Mouse (Mus musculus): ENCODE measurements around the gene Ms4a14. TPM values are rescaled to one million over a fixed set of nuclear protein-coding genes. Genes with fewer than 3 reads are reported as not detected.
"Not testable (repeated sequence)": the region's sequence is repeated elsewhere in the genome, so short reads cannot be mapped to it uniquely, and the experiment has no call there.

Ms4a14 gene
- total RNA-seq, 2 experiments from 2014 or later, result not detected

DNA sequence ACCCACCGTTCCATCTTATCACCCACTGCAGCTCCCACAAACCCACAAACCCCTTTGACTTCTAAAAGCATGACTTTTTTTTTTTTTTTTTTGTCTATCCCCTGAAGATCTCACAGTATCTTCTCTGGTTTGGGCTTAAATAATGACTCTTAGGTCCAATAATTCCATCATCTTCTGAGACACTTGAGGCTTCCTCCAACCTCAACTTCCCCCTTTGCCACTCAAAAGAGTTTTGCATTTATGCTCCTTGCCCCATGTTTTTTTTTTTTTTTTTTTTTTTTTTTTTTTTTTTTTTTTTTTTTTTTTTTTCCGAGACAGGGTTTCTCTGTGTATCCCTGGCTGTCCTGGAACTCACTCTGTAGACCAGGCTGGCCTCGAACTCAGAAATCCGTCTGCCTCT, 51.3 kb downstream of the Ms4a14 start:
- DNase-seq, result not testable (repeated sequence)

DNA sequence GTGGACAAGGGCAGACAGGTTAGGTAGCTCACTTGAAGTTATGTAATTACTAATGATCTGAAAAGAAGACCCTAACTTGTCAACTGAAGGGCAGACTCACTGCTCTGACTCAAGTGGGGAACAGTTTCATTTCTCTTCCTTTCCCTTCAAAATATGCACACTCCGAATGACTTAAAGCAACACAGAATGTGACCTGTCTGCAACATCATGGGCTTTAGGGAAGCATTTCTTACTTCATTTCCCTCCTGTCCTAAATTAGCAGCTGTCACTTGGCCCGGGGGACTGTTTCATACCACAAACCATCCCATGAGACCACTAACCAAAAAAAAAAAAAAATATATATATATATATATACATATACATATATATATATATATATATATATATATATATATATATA, 52.7 kb downstream of the Ms4a14 start:
- no peak for DNase-seq

Other genes with a start within 250 kb of the Ms4a14 start
- 1 to 10 TPM; 1.2 to 2.3 TPM for gene Ms4a8a, start 233.4 kb downstream of the Ms4a14 start, total RNA-seq (2021)
- gene 1700017D01Rik, start 183.6 kb downstream of the Ms4a14 start, total RNA-seq (2021), result not detected
- gene 1700025F22Rik, start 149.1 kb downstream of the Ms4a14 start, total RNA-seq (2021), result not detected
- gene Ms4a13, start 117.7 kb downstream of the Ms4a14 start, total RNA-seq (2021), result not detected
- gene Ms4a12, start 82.0 kb downstream of the Ms4a14 start, total RNA-seq (2021), result not detected
- 1 to 10 TPM; 3.6 to 4.1 TPM for gene Ms4a1, start 48.2 kb downstream of the Ms4a14 start, total RNA-seq (2021)
- not detected for gene Ms4a5, start 30.6 kb downstream of the Ms4a14 start, total RNA-seq (2021)
- 1 to 10 TPM in 1 of 2 experiments, under 1 TPM in 1; 0.96 to 1.8 TPM for gene Ms4a7, start 21.7 kb upstream of the Ms4a14 start, total RNA-seq (2021)
- 1 to 10 TPM; 2.6 to 6.4 TPM for gene Ms4a4a, start 61.1 kb upstream of the Ms4a14 start, total RNA-seq (2021)
- 1 to 10 TPM; 1.3 to 1.5 TPM for gene Ms4a4c, start 90.3 kb upstream of the Ms4a14 start, total RNA-seq (2021)
- gene Ms4a4b, start 129.1 kb upstream of the Ms4a14 start, total RNA-seq (2021), result 1 to 10 TPM; 8.4 to 9.8 TPM
- gene Ms4a6c, start 154.9 kb upstream of the Ms4a14 start, total RNA-seq (2021), result 1 to 10 TPM; 4.7 to 8.4 TPM
- gene Gm8369, start 171.5 kb upstream of the Ms4a14 start, total RNA-seq (2021), result 1 to 10 TPM in 1 of 2 experiments, under 1 TPM in 1; 1.00 to 1.1 TPM
- gene Ms4a6b, start 202.1 kb upstream of the Ms4a14 start, total RNA-seq (2021), result 1 to 10 TPM; 5.0 to 8.3 TPM
- 1 to 10 TPM; 1.1 to 1.5 TPM for gene Ms4a4d, start 222.3 kb upstream of the Ms4a14 start, total RNA-seq (2021)

All from adrenal gland, postnatal 10 days (tissue).